Mouse (Mus musculus) right cerebral cortex, adult 18-20 months (tissue): ENCODE data around the gene Card11.
A peak's percentile ranks its signal among the peaks of the same experiment; 100 is the strongest.

ENCODE experiments used
- DNase-seq: peaks from one replicate; pipeline ENCODE4 v3.0.0; 2022; ENCODE audit warnings: mixed read lengths

The Card11 gene

DNA sequence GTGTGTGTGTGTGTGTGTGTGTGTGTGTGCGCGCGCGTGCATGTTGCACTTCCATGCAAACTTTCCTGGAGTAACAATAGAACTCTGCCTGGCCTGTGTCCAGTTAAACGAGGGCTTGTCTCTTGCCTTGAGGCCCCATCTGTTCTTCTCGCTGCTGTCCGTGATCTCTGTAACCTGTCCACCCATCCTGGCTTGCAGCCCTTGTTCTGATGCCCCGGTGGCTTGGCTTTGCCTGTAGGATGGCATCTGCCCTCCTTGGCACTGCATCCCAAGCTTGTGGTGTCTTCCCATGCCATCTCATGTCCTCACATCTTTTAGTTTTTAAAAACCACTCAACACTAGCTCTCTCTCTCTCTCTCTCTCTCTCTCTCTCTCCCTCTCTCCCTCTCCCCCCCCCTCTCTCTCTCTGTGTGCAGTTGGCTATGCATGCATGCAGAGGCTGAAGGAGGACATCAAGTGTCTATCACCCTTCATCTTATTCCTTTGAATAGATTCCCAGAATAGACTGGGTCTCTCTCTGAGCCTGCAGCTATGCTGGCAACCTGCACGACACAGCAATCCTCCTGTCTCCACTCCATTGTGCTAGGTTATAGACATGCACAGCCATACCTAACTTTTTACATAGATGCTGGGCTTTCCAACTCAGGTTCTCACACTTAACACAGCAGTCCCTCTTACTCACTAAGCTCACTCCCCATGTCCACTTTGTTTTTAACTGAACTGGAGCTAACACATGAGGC is 14.9 kb downstream of the Card11 start:
- DNase-seq, result no peak

DNA sequence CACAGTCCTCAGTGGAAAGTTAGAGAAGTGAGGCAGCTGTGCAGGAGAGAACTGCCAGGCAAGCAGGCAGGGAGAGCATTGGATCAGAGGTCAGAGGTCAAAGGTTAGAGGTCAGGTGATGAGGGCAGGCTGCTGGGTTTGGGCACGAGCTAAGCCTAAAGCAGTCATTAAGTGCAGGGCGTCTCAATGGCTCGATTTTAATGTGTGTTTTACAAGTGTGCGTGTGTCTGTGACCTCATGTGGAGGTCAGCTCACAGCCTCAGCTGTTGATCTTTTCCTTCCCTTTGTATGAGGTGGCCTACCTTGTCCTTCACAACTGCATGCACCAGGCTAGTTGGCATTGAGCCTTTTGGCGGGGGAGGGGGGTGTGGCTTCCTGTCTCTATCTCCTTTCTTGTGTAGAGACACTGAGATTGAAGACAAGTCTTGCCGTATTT is 19.0 kb downstream of the Card11 start:
- no peak for DNase-seq

DNA sequence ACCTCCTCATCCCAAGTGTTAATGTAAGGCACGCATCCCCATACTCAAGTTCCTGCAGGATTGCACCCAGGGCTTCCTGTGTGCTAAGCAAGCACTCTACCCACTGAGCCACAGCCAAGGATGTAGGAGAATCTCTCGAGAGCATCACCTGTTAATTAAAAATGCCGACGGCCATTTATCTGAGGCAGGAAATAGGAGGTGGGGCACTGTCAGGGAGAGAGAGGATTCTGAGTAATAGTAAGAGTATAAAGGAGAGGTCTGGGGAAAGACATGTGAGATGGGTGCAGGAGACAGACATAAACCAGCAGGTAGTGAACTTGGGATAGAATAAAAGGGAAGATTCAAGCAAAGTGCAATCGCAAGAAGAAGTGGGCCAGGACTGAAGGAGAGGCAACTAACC is 19.6 kb downstream of the Card11 start:
- DNase-seq, result no peak

DNA sequence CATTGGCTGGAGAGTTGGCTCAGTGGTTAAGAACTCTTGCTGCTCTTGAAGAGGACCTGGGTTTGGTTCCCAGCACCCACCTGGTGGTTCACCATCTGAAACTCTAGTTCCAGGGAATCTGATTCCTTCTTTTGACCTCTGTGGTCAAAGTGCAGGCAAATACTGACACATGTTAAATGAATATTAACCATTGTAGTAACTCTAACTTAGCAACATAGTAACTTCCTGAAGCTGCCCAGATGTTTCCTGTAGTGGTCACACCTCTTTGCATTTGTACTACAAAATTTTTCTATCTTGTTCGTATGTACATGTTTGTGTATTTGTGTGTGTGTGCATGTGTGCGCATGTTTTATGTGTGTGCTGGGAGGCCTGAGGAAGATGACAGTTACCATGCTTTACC is 20.3 kb downstream of the Card11 start:
- DNase-seq, result no peak

DNA sequence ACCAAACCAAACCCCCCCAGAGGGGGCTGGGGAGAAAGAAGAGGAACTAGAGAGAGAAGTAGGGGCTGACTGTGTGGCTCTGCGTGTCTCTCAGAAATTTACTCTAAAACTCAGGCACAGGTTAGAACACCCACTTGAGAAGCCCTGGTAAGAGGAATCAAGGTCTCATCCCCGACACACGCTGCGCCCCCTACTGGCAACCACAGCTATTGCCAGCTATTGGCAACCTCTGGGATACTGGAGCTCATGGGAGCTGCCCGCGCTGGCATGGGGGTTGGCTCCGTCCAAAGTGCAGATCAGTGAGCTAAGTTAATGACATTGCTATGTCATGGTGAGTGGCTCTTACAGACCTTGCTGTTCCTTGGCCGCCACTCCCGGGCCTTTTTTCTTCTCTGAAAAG is 37.4 kb downstream of the Card11 start:
- peak; percentile 39 for DNase-seq

DNA sequence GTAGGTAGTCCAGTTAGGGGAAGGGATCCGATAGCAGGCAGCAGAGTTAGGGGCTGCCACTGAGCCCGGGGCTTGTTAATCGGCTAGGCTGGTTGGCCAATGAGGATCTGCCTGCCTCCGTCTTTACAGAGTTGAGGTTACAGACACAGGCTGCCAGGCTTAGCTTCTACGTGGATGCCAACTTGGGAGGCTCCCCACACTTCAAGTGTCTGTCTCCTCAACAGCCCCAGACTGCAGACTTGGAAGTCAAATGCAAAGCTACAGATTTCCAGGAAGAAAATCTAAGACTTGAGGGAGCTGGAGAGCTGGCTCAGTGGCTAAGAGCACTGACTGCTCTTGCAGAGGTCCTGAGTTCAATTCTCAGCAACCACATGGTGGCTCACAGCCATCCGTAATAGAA is 39.6 kb downstream of the Card11 start:
- DNase-seq, result no peak

DNA sequence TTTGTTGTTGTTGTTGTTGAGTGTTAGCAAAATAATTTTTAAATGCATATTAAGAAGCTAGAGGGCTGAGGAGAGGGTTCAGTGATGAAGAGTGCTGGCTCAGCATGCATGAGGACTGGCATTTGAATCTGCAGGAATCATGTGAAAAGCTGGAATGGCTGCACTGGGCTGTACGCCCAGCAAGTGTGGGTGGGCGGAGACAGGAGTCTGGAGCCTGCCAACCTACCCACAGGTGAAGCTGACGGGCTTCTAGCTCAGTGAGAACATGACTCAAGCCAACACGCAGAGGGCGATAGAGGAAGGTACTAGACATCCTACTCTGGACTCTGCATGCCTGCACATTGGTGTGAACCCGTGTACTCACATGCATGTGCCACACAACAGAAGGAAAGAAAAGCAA is 41.2 kb downstream of the Card11 start:
- peak; percentile 70 for DNase-seq

DNA sequence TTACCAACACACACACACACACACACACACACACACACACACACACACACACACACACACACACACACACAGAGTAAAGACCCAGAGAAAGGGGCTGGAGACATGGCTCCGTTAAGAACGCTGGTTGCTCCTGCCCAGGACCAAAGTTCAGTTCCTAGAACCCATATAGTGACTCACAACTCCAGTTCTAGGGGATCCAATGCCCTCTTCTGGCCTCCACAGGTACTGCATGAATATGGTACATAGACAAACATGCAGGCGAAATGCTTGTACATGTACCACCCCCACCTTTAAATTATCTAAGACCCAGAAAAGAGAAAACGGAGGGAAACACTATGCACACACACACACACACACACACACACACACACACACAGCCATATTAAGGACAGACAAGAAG is 43.3 kb downstream of the Card11 start:
- DNase-seq, result no peak

DNA sequence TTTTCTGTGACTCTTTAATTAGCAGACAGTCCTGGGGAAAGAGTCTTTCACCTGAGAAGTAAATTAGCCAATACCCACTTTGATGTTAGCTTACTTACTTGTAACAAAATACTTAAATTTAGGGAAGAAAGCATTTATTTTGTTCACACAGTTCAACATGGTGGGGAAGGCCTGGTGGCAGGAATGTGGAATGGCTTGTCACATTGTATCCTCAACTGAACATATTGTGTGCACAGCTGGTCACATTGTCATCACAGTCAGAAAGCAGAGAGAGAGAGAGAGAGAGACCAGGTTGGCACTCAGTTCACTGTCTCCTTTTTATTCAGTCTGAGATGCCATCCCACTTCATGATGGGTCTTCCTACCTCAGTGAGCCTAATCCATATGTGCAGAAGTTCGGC is 44.7 kb downstream of the Card11 start:
- no peak for DNase-seq

DNA sequence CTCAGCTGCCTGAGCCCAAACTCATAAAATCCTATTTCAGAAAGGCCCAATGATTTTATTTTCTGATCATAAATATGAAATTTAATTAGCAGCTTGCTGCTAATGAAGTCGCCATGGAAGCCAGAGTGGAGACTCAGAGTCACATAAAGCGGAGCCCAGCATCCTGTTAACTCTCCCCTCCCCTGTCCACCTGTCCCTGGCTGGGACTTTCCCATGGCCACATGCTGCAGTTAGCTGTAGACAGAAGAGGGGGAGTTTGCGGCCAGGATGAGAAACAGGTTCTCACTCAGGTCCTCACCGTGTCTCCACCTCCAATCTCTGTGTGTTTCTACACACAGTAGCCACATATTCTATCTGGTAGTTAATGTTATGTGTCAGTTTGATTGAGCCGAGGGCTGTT is 48.6 kb downstream of the Card11 start:
- no peak for DNase-seq

DNA sequence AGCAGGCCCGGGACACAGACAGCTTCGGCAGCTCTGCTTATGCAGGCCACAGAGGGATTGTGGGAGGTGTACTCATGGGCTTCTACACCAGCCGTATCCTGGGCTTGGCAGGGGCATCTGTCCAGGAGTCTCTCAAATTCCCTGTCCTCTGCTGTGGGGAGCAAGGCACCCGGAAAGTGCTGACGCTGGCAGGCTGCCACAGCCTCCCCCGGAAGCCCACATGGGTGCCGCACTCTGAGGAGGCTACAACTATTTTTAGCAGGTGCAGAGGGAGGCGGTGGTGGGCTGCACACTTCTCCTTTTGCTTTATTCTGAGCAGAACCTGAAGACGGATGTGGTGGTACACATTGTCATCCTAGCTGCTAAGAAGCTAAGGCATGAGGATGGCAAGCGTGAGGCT is 52.4 kb downstream of the Card11 start:
- peak; percentile 77 for DNase-seq

DNA sequence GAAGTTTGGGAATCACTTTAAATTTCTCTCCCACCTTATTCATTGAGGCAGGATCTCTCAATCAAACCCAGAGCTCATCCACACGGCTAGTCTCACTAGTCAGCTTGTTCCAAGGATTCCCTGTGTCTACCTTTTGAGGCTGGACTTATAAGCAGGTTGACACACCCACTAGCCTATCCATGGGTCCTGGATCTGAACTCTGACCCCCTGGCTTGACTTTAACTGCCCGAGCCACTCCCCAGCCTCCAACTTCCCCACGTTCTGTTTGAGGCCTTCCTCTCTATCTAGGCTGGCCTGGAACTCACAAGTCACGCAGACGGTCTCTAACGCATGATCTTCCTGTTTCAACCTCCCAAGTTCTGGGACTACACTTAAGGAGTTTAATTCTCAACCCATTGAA is 54.3 kb downstream of the Card11 start:
- DNase-seq, result no peak

DNA sequence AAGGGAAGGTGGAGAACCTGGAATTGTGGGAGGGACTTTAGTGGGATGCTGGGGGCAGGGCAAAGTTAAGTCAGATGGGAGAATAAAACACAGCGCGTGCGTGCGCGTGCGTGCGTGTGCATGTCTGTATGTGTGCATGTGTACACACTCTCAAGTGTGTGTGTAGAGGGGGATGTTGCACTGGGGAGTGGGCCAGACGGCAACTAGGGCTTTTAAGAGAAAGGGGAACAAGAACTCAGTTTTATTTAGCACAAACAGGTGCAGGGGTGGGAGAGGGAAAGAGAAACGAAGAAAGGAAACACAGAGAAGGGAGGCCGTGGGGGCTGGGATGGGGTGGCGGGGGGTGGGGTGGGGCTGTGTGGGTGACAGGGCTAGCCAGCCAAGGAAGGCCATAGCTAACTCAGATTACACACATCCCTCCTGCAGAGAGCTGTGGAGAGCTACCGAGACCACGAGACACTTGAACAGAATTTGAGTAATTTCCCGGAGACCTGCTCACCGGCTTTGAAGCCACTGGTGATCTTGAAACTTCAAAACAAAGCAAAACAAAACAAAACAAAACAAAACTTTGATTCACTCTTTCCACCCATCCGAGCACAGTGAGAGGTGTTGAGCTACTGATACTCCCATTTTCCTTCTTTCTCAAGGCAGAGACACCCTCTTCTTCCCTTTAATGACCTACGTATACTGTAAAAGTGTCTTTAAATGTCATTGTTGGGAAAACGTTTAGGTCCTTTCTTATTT is 55.8 kb downstream of the Card11 start:
- DNase-seq, result no peak

DNA sequence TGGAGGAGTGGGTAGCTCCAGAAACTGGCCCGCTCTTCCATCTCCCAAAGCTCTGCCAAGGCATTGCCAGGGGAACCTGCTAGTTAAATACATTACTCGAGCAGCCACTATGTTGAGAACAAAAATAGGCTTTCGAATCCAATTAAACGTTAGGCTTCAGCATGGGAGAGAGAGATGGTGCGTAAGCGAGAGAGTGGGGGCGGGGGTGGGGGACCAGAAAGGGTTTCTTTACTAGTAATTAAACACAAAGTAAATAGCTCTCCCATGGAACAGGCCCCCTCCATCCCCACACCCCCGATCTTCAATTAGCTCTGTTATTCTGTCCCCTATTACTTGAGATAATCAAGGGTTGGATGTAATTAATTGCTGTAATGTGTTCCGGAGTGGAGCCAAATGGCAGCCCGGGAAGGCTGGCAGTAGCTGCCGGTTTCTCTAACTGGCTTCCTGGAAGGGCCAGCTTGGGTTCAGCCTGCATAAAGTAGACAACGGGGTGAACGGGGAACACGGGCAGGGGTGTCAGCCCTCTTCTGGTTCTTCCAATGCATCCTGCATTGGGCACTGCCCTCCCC is 59.4 kb downstream of the Card11 start:
- peak; percentile 43 for DNase-seq

DNA sequence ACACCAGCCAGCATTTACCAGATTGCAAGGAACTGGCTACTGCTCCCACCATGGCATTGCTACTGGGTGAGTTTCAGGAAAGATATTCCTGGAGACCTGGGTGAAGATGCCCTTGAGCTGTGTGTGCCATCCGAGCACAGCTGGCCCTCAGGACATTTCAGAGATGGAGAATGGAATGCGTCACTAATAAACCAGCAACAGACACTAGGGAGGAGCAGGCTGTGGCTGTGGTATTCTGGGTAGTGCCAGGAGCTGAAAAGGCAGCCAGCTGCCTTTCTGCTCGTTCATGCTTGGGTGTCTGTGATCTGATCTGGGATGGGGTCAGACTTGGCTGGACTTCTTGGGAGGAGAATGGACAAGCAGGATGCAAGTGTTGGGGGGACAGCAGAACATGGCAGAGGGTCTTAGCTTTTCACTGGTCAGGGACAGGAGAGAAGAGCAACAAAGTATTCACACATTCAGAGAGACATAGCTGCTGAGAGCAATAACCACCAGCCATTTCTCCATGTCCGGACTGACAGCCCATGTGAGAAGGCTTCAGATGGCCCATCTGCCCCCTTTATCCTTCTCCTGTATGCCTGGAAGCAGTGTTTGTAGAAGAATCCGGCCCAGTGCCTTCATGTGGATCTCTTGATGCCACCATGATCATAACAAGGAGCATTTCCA is 60.0 kb downstream of the Card11 start:
- DNase-seq, result no peak

DNA sequence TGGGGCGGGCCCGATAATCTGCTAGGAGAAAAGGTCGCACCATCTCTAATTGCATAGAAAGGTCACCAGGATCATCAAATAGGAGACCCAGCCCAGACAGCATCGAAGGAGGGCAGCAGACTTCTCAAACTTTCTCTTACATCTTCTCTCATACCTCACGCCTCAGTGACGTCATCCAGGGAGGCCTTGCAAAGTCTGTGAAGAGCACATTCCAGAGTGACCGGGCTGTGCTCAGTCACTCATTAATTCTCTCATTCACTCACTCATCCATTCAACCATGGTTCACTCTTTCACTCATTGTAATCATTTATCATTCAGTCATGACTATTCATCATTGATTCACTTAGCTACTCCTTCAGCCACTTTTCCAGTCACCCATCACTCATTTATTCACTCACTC is 63.6 kb downstream of the Card11 start:
- DNase-seq, result no peak

DNA sequence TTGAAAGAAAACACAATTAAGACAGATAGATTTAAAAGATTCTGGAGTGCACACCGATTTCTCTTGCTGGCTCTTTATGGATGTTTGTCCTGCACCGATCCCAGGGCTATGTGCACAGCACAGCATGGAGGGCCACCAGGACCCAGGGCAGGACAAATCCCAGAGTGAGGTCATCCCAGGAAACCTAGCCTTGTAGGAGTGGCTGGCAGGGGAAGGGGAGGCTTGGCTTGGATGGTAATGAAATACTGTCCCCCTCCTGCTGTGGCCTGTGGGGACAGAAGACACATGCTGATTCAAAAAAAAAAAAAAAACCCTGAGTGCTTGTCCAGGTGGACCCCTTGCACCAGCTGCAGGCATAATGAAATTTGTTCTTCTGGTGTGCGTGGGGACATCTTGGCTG is 64.5 kb downstream of the Card11 start:
- no peak for DNase-seq

DNA sequence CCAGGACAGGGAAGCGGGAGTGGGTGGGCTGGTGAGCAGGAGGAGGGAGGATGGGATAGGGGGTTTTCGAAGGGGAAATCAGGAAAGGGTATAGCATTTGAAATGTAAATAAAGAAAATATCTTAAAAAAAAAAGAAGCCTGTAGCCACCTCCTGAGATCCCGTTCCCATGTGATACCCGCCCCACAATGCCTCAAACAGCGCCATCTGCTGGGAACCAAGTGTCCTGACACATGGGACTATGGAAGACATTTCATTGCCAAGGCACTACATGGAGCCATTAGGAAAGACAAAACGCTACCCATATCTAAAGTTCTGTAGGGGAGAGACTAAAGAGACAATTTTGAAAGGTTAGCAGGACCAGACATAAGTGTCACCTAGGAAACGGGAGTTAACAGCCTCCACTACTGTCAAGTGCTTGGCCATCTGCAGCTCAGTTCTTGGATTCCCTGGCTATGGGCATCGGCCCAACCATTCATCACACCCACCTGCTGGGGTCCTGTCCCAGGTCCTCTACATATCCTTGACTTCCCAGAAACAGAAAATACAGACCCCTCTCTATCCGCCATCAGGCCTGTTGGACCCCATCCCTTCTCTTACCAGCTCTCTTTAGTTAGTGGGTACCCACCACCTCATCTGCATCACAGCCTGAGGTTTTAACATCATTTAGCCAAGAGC is 65.6 kb downstream of the Card11 start:
- DNase-seq, result no peak

DNA sequence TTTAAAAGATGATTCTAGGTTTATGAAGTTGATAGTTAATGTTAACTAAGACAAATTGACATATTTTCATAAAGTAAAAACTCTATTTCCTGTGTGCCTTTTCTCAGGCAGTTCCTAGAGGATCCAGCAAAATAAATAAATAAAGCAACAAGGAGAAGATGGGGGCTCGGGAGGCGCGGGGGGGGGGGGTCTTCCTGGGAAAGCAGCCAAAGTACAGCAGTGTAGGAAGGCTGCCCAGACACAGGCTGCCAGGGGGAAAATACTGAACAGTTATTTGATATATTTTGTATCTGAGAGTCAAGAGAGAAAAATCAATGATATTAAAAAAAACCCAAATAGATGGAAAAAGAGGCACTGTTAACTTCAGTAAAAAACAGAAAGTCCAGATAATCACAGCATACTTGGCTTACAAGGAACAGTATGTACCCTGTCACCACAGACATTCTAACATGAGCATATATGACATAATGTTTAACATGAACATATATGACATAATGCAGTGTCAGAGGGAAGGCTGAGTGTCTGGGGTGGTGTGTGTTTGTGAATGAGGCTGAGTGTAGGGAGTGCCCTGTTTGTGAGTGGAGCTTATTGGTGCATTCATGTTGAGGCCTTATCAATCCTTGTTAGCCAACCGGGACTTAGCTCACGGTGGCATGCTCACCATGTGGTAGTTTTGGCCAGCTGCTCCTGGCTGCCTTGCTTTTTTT is 68.7 kb downstream of the Card11 start:
- no peak for DNase-seq

DNA sequence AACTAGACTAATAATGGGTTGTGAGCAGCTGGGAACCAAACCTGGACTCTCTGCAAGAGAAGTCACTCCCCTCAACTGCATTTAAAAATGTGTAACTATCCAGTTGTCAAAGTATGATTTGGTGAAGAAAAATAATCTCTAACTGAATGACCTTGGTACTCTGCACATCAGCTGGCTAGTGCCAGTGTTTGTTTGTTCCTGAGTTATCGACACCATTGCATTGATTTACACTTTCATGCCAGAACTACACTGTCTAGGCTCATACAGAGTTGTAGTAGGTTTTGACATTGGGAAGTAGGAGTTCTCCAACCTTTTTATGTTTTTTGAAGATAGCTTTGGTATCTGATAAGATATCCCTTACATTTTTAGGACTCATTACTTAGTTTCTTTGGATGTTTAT is 81.9 kb downstream of the Card11 start:
- DNase-seq, result no peak

DNA sequence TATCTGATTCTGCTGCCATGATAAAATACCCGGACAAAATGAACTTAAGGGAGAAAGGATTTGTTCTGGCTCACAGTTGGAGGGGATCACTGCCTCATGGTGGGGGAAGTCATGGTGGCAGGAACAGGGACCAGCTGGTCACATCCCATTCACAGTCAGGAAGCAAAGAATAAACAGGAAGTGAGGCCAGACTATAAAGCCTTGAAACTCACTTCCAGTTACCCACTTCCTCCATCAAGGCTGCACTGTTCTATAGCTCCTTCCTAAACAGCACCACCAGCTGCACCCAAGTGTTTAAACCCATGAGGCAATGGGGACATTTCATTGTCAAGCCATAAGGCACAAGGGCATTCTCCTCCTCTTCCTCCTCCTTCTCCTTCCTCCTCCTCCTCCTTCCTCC is 82.6 kb downstream of the Card11 start:
- no peak for DNase-seq

DNA sequence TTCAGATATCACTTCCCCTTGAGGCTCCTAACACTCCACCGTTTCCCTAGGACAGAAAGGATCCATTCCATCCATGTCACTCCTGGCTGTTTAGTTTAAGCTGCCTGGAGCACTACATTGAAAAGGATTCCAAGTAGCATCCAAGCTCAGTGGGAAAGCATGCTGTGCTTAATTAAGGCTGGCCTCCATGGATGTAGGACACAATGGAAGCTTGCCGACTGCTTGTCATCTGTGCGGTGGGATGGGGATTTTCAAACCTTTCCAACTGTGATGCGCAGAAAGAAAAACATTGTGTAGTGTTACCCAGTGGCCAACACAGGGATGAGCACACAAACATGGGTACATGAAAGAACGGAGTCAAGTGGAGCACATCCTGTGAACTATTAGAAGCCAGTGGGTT is 89.5 kb downstream of the Card11 start:
- no peak for DNase-seq

DNA sequence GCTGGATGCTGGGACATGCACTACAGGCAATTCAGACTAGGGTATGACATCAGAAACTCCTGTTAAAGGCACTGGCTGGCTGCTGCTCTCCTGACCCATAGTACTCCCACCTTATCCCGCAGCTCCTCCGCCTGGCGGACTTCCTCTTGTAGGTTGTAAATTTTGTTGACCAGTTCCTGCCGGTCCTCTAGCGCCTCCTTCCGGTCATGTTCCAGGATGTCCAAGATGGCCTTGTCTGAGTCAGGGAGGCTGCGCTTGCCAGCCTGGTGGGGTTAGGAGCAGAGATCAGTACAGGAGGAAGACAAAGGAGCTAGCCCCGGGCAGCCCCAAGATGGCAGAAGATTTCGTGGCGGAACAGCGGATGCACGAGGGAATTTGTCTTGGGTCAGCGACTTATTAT is 99.5 kb downstream of the Card11 start:
- DNase-seq, result no peak
